Comparison of ENCODE assay signal across 20 mouse cellular contexts in genomic region chr19:37472589-37472988, GRCm38 (mm10).
"Had no signal": no experiment of that assay in that cellular context is flagged by ENCODE, and none has a peak within 500 bp of the region (broad histone marks: within the 10 kb centered on the region; RNA-seq: fewer than 3 reads in every experiment).

No protein-coding gene starts in this region.

- H3K4me2 ChIP-seq: limb, embryonic 15.5 days; liver, embryonic 13.5 days; midbrain, embryonic 12.5 days; neural tube, embryonic 15.5 days; stomach, embryonic 15.5 days had no signal

- H3K9ac ChIP-seq: limb, embryonic 15.5 days; liver, embryonic 13.5 days; midbrain, embryonic 12.5 days; neural tube, embryonic 15.5 days; stomach, embryonic 15.5 days had no signal

- H3K4me3 ChIP-seq: limb, embryonic 15.5 days; liver, embryonic 13.5 days; midbrain, embryonic 12.5 days; myocyte; neural tube, embryonic 15.5 days; stomach, embryonic 15.5 days had no signal

- H3K9me3 ChIP-seq: limb, embryonic 15.5 days; liver, embryonic 13.5 days; midbrain, embryonic 12.5 days; neural tube, embryonic 15.5 days; stomach, embryonic 15.5 days had no signal

- H3K4me1 ChIP-seq: midbrain, embryonic 12.5 days; neural tube, embryonic 15.5 days; stomach, embryonic 15.5 days had no signal

- DNase-seq: kidney, adult 9 months; kidney, postnatal 36 days; layer of hippocampus, adult 9-11 months; layer of hippocampus, postnatal 36 days; liver, embryonic 13.5 days; lung, adult 18-20 months; lung, postnatal 4 days; retina, postnatal 1 day; right cerebral cortex, postnatal 4 days; spleen, adult 18-20 months; thymus, adult 2 months; thymus, postnatal 36 days had no signal

- ATAC-seq: inflammation-experienced regulatory T-cells, adult 6 months; intestine, postnatal 0 days had no signal

- H3K36me3 ChIP-seq: limb, embryonic 15.5 days; liver, embryonic 13.5 days; midbrain, embryonic 12.5 days; neural tube, embryonic 15.5 days; stomach, embryonic 15.5 days had no signal

- H3K27me3 ChIP-seq: limb, embryonic 15.5 days; liver, embryonic 13.5 days; midbrain, embryonic 12.5 days; neural tube, embryonic 15.5 days; stomach, embryonic 15.5 days had no signal

- H3K27ac ChIP-seq: kidney, postnatal 0 days; limb, embryonic 15.5 days; liver, embryonic 13.5 days; midbrain, embryonic 12.5 days; neural tube, embryonic 15.5 days; stomach, embryonic 15.5 days had no signal
